Mouse (Mus musculus) lung, embryonic 14.5 days (tissue): ENCODE data around the gene Txn2. TPM values are rescaled to one million over a fixed set of nuclear protein-coding genes. Genes with fewer than 3 reads are reported as not detected.
"Not testable (repeated sequence)": the region's sequence is repeated elsewhere in the genome, so short reads cannot be mapped to it uniquely, and the experiment has no call there.

ENCODE experiments used
- ATAC-seq: fragments of 200-750 bp; cut with Nextera tagmentation; 2 replicates; pipeline ENCODE4 v1.8.0; 2017; ENCODE audit warnings: mild to moderate bottlenecking, moderate TSS enrichment, moderate library complexity; ENCODE audit not compliant: insufficient read depth
- DNase-seq: peaks from one replicate; pipeline ENCODE4 v3.0.0-alpha.2; 2015
- H3K27ac ChIP-seq: fragments of 300-500 bp; sonication (generic); 2 replicates; pipeline ENCODE4 v1.5.1; 2014; ENCODE audit warnings: low read depth, mild to moderate bottlenecking, moderate library complexity
- H3K27me3 ChIP-seq: fragments of 300-500 bp; sonication (generic); 2 replicates; pipeline ENCODE4 v1.6.1; 2014; ENCODE audit warnings: low read length, control low read depth; ENCODE audit not compliant: insufficient read depth
- H3K36me3 ChIP-seq: fragments of 300-500 bp; sonication (generic); 2 replicates; pipeline ENCODE4 v1.6.1; 2014; ENCODE audit warnings: control low read depth; ENCODE audit not compliant: insufficient read depth
- H3K4me1 ChIP-seq: fragments of 300-500 bp; sonication (generic); 2 replicates; pipeline ENCODE4 v1.6.1; 2014; ENCODE audit warnings: antibody characterized with exemption, control low read depth; ENCODE audit not compliant: insufficient read depth
- H3K4me2 ChIP-seq: fragments of 300-500 bp; sonication (generic); 2 replicates; pipeline ENCODE4 v1.6.1; 2014; ENCODE audit warnings: mild to moderate bottlenecking
- H3K4me3 ChIP-seq: fragments of 300-500 bp; sonication (generic); 2 replicates; pipeline ENCODE4 v1.5.1; 2014; ENCODE audit warnings: low read depth, low read length
- H3K9ac ChIP-seq: fragments of 300-500 bp; sonication (generic); 2 replicates; pipeline ENCODE4 v1.6.1; 2014
- H3K9me3 ChIP-seq: fragments of 300-500 bp; sonication (generic); 2 replicates; pipeline ENCODE4 v1.6.1; 2016; ENCODE audit warnings: low read depth, low read length, control low read depth
- CTCF ChIP-seq: IDR thresholded peaks from 2 replicates; pipeline ENCODE4 v1.5.1; 2016; ENCODE audit warnings: antibody characterized with exemption, low read depth
- WGBS: fragments of 180-500 bp; shearing (Covaris S2); extraction: QIAGEN DNeasy Blood & Tissue Kit; methylation state at CpG from one replicate; pipeline ENCODE4 v1.1.7; 2014; 5-methylcytosine and 5-hydroxymethylcytosine counted together
- polyA plus RNA-seq: library from polyadenylated mRNA; unstranded; fragments of >200 nt; fragmentation: Nextera tagmentation; extraction: Ambion mirVana; gene quantifications from 2 replicates; pipeline ENCODE4 v1.2.1, GENCODE M21; 2014

The Txn2 gene
- polyA plus RNA-seq, 1 experiment from 2014 or later = 227 TPM

DNA sequence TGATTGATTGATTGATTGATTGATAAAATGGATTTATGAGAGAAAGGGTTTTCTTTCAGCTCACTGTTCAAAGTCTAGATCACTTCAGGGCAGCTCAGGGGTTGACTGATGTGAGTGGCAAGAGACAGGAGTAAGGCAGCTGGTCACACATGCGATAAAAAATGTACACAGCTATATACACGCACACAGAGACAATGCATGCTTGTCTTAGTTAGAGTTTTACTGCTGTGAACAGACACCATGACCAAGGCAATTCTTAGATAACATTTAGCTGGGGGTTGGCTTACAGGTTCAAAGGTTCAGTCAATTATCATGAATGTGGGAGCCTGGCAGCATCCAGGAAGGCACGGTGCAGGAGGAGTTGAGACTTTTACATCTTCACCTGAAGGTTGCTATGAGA is 55.8 kb downstream of the Txn2 start:
- no peak overlapping the region for H3K9ac ChIP-seq
- no peaks in the 10 kb centered on the region for H3K36me3 ChIP-seq
- TF ChIP-seq CTCF = no peak
- no peak overlapping the region for H3K27ac ChIP-seq
- no peak overlapping the region for H3K4me2 ChIP-seq
- ATAC-seq = no peak
- H3K9me3 ChIP-seq = no peaks in the 10 kb centered on the region
- 77% methylated on average over 3 of the region's 3 CpGs for WGBS
- no peaks in the 10 kb centered on the region for H3K27me3 ChIP-seq
- DNase-seq = no peak
- no peak overlapping the region for H3K4me3 ChIP-seq
- 0 out of 2 replicates have a peak, but pooled peaks cover 3% of the 10 kb centered on the region for H3K4me1 ChIP-seq

DNA sequence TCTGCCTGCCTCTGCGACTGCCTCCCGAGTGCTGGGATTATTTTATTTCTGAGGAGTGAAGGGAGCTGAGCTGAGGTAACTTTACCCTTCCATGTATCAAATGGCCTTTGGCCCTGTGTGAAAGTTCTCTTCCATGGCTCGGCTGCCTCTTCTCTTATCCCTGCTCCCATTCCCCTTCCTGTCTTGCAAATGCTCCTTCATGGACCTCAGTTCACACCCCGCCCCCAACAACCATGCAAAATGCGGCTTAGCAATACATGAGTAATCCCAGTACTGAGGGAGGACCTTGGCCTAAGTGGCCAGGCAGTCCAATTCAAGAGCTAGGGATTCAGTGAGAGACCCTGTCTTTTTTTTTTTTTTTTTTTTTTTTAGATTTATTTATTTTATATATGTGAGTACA is 60.5 kb downstream of the Txn2 start:
- no peak overlapping the region for H3K9ac ChIP-seq
- no peak overlapping the region for H3K4me2 ChIP-seq
- no peaks in the 10 kb centered on the region for H3K27me3 ChIP-seq
- no peaks in the 10 kb centered on the region for H3K9me3 ChIP-seq
- no peak for TF ChIP-seq CTCF
- H3K36me3 ChIP-seq = no peaks in the 10 kb centered on the region
- H3K27ac ChIP-seq = no peak overlapping the region
- DNase-seq (no peak), ATAC-seq (no peak)
- WGBS = 83% methylated on average over 5 of the region's 5 CpGs
- H3K4me1 ChIP-seq = 0 out of 2 replicates have a peak, but pooled peaks cover 4% of the 10 kb centered on the region
- no peak overlapping the region for H3K4me3 ChIP-seq

DNA sequence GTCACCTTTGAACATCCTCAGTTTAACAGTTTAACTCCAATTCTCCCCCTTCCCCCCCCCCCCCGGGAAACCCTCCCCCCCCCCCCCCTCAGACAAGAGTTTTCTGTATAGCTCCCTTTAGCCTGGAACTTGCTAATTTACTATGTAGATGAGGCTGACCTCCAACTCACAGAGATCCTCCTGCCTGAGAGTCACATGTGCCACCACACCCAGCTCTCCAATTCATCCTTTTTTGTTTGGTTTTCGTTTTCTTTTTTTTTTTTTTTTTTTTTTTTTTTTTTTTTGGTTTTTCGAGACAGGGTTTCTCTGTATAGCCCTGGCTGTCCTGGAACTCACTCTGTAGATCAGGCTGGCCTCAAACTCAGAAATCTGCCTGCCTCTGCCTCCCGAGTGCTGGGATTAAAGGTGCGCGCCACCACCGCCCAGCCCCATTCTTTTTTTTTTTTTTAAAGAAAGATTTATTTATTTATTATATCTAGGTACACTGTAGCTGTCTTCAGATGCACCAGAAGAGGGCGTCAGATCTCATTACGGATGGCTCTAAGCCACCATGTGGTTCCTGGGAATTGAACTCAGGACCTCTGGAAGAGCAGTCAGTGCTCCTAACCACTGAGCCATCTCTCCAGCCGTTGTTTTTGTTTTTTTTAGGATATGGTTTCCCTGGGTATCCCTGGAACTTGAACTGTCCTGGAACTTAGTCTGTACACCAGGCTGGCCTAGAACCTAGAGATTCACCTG is 61.4 kb downstream of the Txn2 start:
- DNase-seq, H3K9me3 ChIP-seq, H3K4me3 ChIP-seq, H3K27ac ChIP-seq, H3K36me3 ChIP-seq, H3K9ac ChIP-seq, H3K27me3 ChIP-seq, ATAC-seq, H3K4me1 ChIP-seq, H3K4me2 ChIP-seq: not testable (repeated sequence)
- 89% methylated on average over 7 of the region's 10 CpGs for WGBS

DNA sequence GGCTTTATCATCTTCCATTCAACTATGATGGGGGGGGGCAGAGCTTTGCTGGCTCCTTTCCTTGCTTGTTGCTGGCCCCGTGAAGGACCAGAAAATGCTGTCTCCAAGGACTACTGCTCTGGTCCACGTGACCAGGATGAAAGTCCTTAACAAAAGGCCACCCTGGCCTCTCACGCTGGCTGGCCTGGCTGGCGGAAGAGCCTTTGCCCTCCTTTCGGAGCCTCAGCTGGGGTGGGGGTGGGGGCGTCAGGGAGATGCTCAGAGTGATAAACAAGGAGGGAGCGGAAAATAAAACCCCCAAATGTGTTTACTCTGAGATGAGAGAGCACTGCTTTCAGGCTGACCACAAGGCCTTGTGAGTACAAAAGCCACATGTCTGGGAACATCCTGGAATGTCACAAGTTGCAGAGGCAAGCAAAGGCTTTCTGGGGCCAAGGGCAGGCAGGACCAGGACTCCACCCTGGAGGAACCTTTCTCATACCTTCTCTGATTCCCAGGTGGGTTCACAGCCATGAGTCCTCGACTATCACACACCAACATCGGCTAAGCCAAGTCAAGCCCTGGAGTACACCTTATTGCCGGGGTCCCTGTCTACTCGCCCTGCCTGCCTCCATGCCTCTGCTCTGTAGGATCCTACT is 62.1 kb downstream of the Txn2 start:
- 0 out of 2 replicates have a peak overlapping the region, but pooled peaks have one; percentile 15 for H3K27ac ChIP-seq
- H3K36me3 ChIP-seq = no peaks in the 10 kb centered on the region
- no peak overlapping the region for H3K4me2 ChIP-seq
- WGBS = 41% methylated on average over 11 of the region's 11 CpGs
- no peak overlapping the region for H3K4me3 ChIP-seq
- H3K9ac ChIP-seq = no peak overlapping the region
- TF ChIP-seq CTCF = no peak
- peak; percentile 42 for DNase-seq
- H3K9me3 ChIP-seq = no peaks in the 10 kb centered on the region
- H3K4me1 ChIP-seq = 0 out of 2 replicates have a peak, but pooled peaks cover 4% of the 10 kb centered on the region
- no peak for ATAC-seq
- no peaks in the 10 kb centered on the region for H3K27me3 ChIP-seq

Other genes with a start within 250 kb of the Txn2 start
- gene Apol7e, start 230.1 kb downstream of the Txn2 start, polyA plus RNA-seq = not detected in 2 replicates
- not detected in 2 replicates for gene Apol9b, start 200.0 kb downstream of the Txn2 start, polyA plus RNA-seq
- not detected in 2 replicates for gene Apol8, start 172.0 kb downstream of the Txn2 start, polyA plus RNA-seq
- 86.6 and 87.5 TPM in 2 replicates for gene Myh9, start 86.8 kb downstream of the Txn2 start, polyA plus RNA-seq
- gene Foxred2, start 27.7 kb upstream of the Txn2 start, polyA plus RNA-seq = 5.4 and 5.7 TPM in 2 replicates
- gene Eif3d, start 41.8 kb upstream of the Txn2 start, polyA plus RNA-seq = 212 and 239 TPM in 2 replicates
- gene Cacng2, start 191.0 kb upstream of the Txn2 start, polyA plus RNA-seq = not detected in 2 replicates
- gene Ift27, start 245.1 kb upstream of the Txn2 start, polyA plus RNA-seq = 95.0 and 99.3 TPM in 2 replicates